Mouse (Mus musculus) frontal cortex, postnatal 14 days (tissue): ENCODE measurements around the gene Ubash3b.

ENCODE experiments used
- DNase-seq, 2 experiments: peaks; one replicate each; pipeline ENCODE4 v3.0.0; 2022; ENCODE audit warnings: low spot score in 2 of 2

The Ubash3b gene

DNA sequence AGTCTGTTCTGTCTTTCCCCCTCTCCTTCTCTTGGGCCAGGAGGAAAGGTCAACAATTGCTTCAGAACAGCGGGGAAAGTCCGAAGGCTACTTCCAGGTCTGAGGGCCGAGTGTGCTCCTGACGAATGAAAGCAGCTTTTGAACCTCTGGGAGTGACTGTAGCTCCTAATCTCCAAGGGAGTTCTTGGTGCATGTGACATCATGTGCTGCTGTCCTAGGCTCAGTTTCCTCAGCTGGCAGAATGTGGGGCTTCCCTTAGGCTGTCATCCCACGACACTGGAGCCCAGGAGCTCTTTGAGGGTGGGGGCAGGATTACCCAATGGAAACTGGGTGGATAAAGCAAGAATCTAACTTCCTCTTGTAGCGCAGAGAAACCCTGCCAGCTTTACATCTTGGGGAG lies at the start of gene Ubash3b:
TSS of gene Ubash3b (minus strand) at position 285 of the 400 bp plus-strand sequence.
- DNase-seq: no peak

DNA sequence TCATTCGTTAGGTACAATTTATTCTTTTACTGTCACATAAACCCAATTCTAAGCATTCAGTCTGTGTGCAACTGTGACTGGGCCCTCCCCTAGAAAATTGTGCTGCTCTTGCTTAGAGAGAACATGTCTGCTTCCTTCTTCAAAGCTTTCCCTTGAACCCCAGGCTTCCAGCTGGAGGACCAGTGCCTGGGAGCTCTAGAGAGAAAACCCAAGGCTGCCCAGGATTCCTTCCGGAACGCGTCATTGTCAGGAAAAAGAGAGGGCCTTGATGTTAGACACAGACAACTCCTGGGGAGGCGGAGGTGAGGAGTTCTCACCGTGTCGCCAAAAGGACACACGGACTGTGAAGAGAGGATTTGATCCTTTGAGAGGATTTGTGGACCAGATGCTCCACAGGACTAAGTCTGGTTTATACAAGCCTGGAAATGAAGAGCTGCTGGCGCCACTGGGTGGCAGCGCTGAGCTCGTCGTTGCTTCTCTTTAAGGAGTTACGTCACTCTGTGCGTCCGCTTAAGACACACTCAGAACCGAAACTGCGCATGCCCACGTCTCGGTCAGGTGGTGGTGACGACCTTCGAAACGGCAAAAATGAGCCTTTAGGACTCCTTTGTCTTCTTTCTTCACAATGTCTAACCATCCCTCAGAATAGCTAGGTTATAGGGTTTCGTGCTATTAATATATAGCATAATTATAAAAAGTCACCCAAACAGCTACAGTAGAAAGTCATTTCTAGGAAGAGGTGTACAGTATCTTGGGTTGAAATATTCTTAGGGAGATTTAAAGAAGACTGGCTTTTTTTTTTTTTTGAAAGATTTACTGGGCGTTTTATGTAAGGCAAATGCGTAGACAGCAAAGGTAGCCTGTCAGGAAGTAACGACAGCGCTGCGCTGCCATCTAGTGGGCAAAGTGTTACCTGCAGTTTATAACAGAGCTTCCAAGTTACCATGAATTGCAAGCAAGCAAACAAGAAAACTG lies 45.9 kb upstream of the Ubash3b start:
- DNase-seq: peak; percentile 90 to 91

DNA sequence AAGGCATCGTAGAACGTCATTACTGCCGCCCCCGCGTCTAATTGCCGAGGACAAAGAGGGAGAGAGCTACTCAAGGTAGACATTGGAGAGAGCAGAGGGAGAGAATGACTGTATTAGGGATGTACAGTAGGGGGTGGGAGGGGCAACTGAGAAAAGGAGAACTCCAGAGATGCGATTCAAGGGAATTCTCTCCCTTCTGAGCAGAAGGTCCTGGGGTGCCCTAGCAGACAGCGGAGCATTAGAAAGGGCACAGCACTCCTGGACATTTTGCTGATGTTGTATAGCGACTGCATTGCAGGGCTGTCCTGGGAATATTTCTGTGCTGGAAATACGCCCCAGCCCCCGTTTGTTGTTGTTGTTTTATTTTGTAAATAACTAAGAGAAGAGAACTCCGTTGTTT lies 45.2 kb upstream of the Ubash3b start:
- DNase-seq: no peak

DNA sequence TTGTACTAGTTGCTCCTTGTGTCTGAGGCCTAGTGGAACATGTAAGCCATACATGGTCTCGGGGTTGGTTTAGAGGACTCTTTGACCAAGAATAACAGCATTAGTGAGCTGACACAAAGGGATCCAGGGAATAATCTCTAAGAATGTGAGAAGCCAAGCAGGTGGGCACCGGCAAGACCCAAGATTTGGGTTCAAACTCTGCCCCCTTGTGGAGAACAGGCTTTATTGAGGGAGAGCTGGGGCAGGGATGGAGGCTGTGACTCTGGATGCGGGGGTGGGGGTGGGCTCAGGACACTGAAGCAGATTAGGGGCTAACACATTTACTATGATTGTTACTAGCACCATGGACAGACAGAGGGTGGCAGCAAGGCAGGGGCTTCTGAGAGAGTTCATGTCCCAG lies 43.8 kb upstream of the Ubash3b start:
- DNase-seq: no peak

DNA sequence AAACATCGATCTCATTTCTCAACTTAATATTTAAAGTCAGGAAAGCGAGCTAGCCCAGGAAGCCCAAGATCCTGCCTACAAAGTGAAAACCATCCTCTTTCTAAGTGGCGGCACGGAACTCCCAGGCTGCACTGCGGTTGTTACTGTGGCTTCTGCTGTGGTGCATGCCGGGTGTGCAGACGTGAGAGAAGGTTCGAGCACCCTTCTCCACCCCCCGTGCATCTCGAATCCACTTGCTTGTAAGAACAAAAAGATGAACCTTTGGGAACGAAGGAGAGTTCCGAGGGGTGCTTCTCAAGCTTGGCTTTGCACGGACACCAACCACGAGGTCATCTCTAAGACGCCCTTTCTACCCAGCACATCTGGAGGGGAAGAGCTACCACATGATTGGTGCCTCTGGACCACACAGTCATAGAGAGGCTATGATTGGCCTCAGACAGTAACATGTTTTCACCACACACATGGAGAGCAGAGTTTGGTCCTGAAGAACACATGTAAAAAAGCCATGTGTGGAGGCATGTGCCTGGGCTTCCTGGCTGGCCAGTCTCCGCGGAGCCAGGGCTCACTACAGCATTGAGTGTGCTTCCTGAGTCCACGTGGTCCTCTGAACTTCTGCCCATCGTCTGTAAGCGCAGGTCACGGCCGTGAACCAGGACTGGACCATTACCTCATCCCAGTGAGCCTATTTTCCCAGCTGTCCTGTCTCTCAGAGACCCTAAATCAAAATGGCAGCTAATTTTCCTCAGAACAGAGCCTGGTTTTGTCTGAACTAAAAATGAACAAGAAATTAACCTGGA lies 38.2 kb upstream of the Ubash3b start:
- no peak for DNase-seq

DNA sequence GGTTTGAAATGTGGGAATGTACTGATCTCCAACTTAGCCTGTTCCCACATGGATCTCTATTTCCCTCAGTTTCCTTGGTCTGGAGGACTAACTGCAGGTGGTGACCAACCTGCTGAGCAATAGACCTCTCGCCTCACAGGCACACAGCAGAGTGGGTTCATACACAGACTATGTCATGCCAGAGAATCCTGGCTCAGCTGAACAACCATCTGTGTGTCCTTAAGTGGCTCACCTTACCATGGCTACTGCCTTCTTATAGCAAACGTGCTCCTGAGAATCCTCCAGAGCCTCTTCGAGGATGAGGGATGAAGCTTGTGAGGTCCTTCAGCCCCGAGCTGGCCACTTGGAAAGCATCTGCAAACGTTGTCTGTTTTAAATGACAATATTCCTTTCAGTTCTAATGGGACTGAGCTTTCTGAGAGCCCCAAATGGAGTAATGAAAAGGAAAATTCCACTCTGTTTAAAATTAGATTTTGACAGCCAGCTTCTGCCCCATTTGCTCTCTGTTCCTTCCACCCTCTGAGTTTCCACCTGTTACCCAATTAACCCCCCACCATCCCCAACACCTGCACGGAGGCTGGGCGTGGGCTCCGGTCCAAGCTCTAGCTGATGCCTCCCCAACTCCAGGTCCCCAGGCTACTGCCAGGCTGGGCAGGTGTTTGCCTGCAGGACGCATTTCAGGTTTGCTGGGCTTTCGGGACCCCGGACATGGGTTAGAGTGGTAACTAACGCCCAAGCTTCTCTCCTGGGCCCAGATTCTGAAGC lies 37.2 kb upstream of the Ubash3b start:
- no peak for DNase-seq

DNA sequence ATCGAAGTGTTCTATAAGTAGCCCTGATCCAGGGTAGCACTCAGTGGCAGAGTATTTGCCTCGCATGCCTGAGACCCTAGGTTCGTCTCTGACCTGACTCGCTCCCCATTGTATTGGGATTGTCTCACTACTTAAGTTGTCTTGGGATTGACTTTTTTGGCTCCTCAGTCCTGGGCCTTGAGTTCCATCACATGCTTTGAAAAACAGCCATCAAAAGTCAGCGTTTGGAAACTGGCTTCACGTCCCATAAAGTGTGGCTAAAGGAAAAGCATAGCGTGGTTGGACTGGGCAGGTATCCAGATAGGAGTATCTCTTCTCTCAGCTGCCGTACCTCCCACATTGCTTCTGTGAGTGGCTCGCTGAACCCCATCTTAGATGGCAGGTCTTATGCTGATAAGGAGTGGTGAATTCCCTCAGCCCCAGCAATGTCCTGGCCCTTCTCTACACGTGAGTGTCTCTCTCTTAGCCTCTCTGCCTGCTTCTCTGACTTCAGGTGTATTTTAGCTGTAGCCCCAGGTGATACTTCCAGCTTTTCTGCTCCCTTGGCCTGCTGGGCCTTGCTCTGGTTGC lies 34.3 kb upstream of the Ubash3b start:
- DNase-seq: no peak

DNA sequence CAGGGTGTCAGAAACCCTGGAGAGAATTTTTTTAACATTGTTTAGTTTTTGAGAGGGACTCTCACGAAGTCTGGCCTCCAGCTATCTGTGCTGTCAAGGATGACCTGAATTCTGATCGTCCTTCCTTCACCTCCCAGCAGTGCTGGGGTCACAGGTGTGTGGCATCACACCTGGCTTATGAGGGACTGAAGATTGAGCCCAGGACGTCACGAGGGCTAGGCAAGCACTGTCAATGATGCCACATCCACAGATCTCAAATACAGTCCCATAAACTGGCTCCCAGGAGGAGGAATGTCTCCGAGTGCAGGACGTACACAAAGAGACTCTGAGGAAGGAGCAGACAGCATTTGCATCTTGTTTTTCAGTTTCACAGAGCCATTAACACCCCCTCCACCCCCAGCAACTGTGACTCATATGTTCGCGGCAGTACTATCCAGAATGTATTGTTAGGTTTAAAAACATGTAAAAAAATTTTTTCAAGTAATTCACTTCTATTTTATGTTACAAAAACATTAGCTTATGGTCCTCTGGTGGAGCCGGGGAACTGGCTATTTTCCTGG lies 30.2 kb upstream of the Ubash3b start:
- no peak for DNase-seq

DNA sequence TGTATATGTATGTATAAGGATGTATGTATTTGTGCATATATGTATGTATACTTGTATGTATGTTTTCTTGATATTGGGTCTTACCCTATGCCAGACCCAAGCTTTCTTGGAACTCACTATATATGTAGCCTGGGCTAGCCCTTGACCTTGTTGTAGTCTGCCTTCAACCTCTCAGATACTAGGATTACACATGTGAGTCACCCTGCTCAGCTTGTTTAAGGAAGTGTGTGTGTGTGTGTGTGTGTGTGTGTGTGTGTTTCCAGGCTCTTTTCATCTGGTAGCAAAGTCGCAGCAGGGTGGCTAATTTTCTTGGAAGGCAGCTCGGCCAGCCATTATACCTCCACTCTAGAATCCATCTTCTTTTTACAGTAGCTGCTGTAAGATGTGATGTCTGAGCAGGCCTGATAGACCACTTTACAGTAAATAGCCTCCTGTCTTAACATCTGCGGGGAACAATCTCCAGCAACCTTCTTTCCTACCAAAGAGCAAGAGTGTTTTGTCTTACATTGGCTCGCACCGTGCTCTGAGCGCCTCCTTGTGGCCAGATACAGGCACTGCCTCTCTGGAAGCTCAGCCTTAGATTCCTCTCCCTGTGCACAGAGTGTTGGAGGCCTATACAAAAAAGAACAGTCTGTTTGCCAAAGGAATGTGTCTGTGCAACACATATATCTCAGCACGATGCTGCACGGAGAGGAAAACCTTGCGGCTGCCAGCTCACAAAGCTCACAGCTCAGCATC lies 29.4 kb upstream of the Ubash3b start:
- DNase-seq: peak; percentile 80 to 87

DNA sequence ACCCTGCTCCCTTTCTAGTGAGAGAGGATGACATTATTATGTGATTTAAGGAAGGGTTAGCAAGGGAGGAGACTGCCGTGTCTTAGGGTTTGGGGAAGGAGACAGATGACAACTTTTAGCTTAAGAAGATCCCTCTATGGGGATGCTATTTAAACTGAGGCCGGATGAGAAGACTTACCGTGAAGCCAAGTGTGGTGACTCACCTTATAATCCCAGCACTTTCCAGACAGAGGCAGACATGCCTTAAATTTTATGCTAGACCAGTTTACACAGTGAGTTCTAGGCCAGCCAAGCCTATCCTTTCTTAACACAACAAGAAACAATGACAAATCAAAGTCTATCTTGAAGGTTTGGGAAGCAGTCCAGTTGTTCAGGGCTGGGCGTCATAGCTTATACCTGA lies 26.4 kb upstream of the Ubash3b start:
- no peak for DNase-seq

DNA sequence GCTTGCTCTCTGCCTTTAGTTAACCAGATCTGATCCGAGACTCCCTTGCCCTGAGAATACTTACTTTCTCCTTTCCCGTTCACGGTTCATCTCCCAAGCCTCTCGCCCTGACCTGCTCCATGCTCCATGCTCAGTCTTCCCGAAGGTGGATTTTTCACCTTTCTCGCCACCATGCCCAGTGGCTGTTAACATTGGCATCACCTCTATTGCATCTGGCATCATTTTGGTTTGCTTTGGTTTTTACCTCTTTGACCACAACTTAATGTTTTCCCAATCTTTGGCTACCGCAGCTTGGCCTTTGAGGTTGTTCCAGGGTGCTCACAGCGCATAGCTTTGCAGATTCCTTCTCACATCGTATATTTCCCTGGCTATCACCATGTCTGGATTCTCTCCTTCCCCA lies 26.0 kb upstream of the Ubash3b start:
- DNase-seq: no peak

DNA sequence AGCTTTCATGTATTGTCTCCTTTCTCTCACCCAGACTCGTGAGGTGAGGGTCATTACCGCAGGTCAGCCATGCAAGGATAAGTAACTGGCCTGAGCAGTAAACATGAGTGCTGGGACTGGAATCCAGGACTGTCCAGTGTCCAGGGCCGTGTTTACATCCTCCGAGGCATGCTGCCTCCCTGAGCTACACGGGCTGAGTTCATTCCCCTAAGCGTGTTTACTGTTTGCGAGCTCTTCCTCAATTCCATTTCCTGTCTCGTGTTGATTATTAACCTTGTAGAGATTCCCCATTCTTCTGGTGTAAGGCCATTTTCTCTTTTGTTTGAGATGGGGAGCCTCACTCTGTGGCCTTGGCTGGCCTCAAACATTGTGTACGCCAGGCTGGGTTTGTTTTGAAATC lies 23.8 kb upstream of the Ubash3b start:
- DNase-seq: no peak

DNA sequence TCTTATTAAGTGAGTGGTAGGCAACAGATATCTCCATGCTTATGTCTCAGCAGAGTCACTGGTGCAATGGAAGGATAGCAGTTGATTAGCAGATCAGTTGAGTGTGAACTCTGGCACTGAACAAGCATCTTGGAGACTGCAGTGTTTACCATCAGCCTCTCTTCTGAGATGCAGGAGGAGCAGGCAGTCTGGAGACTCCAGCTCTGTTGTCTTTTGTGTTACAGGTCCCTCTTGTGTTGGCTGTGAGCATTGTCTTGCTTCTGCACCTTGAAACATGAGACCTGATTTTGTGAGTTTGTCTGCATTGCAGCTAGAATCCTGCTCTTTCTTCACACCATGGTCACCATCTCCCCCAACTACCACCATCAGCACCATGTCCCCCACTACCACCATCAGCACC lies 21.1 kb upstream of the Ubash3b start:
- peak; percentile 34 to 36 for DNase-seq

DNA sequence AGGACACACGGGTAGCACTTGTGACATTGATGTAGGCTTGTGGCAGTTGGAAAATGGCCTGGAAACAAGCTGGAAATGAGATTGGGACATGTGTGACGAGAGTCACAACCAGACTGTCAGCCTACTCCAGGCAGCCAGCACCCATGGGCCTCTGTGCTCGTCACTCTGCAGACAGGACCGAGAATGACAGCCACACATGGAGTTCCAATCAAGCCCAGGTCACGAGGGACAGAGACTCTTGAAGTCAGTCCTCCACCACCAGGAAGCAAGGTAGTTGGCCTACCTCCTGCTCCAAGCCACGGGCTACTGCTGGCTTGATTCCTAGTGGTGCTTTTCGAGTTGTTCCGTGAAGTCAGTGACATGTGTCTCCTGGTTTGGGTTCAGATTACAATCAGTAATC lies 20.3 kb upstream of the Ubash3b start:
- no peak for DNase-seq

DNA sequence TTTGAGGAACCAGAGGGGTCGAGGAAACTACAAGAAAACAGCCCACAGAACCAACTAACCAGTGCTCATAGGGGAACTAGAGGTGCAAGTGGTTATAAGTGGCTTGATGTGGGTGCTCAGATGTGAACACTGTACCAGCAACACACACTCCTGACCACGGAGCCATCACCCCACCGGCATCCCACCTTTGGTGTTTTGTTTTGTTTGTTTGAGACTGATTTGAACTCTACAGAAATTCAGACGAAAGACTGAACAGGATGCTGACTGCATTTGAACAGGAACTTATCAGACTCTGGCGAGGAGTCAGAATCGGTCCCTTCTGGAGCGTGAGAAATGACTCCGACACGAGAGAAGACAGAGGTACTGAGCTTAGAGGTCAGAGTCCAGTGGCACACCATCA lies 19.9 kb upstream of the Ubash3b start:
- no peak for DNase-seq

DNA sequence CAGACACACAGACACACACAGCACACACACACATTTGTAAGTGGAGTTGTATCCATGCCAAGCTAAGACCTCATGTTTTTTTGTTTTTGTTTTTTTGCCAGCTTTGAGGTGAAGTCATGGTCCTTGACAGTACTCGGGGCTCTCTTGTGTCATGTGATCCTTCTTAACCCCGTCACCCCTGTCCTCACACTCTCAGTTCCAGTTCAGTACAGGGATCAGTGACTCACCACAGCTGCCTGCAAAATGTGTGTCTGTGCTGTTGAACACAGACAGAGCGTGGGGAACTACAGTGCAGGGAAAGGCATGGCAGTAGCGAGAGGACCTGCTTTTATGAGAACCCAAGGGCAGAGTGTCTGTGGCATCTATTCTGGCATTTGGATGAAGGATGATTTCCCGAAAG lies 17.6 kb upstream of the Ubash3b start:
- no peak for DNase-seq

DNA sequence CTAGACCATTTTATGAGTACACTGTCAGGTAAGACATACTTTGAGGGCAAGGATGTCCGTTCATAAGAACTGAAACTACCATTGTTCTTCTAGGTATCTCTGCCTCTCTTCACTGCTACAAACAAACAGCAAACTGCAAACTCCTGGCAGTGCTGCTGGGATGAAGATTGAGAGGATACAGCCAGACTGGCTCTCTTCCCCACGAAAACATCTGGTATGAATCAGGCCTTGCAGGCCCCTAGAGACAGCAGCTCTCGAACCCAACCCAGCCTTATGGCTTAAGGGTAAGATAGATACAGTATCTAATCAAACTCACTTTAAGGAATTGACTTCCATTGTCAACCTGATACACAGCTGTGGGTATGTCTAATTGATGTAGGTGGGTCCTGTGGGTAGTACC lies 11.7 kb upstream of the Ubash3b start:
- DNase-seq: no peak

DNA sequence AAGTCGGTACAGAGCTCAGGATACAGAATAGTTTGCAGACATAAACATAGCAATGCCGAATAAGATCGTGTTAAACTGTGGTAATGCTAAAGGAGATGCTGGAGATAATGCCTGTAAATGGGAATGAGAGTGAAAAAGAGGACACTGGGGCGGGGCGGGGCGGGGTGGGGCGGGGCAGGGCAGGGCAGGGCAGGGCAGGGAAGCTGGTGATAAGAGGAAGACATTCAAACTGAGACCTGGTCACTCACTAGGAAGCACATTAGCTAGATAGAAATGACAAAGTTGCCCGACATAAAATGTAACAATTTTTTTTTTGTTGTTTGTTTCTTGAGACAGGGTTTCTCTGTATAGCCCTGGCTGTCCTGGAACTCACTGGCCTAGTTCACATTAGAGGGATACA lies 10.9 kb upstream of the Ubash3b start:
- DNase-seq: no peak

DNA sequence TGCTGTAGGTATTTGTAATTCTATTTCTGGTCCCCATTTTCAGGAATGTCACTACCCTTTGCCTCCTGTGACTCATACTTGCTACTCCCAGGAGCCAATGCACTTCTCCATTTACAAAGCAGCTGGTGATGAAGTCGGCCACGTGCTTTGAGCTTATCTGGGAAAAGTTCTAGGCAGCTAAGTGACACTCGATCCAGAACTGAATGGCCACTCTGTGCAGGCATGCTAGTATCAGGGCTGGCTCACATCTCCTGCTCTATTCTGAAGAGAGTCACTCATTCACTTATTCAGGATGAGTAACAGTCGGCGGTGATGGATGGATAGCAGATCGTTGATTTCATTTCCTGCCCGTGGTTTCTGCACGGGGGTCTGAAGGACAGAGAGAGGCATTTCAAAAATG lies 8.5 kb upstream of the Ubash3b start:
- DNase-seq: no peak

DNA sequence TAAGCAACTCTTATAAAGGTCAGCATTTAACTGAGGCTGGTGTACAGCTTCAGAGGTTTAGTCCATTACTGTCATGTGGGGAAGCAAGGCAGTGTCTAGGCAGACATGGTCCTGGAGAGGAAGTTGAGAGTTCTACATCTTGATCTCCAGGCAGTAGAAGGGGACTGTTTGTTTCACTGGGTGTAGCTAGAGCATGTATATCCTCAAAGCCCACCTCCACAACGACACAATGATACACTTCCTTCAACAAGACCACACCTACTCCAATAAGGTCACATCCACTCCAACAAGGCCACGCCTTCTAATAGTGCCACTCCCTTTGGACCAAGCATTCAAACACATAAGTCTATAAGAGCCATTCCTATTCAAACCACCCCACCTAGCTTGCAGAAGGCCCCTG lies 7.2 kb upstream of the Ubash3b start:
- DNase-seq: no peak

DNA sequence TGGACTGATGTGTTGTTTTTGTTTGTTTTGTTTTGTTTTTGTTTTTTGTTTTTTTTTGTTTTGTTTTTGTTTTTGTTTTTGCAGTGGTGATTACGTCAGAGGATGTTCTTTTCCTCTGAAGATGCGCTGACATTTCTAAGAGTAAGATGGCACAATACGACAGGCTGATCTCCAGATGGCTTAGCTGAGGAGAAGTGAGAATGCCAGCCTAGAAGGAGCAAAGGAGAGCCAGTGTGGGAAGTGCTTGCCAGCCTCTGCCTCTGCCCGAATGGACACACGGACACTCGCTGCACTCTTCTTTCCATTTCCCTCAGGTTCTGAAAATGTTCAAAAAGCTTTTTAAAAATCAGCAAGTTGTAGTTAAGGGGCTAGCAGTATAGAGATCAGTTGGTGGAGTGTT lies 6.7 kb upstream of the Ubash3b start:
- no peak for DNase-seq
